Mouse (Mus musculus): ENCODE measurements at regions not wholly inside any gene's neighbourhood (a gene's known extent, or its start where the extent isn't known, plus 50 kb on each side); places are given as distances from the start of the nearest gene placed in this dataset.

DNA sequence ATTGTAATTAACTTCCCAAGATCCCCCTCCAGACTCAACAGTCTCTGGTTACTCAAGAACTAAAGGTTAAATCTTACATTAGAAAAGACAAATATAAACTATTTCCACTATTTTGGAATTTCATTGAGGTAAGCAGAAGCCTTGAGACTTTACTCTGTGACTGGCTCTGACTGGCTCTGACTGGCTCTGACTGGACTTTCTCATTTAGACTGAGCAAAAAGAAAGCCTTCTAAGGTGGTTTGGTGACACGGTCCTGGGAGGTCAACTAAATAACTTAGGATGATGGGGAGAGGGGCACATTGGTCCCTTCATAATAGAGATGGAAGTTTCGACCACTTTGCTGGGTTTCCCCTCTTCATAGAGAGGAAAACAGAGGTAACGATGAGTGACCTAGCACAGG lies 243.3 kb upstream of the Nfe2l3 start:
- peaks cover 6% of the 10 kb centered on the region for H3K4me1 ChIP-seq
- no peaks in the 10 kb centered on the region for H3K36me3 ChIP-seq
- H3K4me3 ChIP-seq, result no peak overlapping the region
- no peak for DNase-seq (ENCODE audit: low spot score)
- WGBS, result 80% methylated on average over 3 of the region's 3 CpGs
- peaks cover 100% of the 10 kb centered on the region for H3K27me3 ChIP-seq (ENCODE audit: low read depth, poor library complexity, severe bottlenecking)
- no peak overlapping the region for H3K27ac ChIP-seq (replicated peaks)
- no peaks in the 10 kb centered on the region for H3K9me3 ChIP-seq (replicated peaks)

DNA sequence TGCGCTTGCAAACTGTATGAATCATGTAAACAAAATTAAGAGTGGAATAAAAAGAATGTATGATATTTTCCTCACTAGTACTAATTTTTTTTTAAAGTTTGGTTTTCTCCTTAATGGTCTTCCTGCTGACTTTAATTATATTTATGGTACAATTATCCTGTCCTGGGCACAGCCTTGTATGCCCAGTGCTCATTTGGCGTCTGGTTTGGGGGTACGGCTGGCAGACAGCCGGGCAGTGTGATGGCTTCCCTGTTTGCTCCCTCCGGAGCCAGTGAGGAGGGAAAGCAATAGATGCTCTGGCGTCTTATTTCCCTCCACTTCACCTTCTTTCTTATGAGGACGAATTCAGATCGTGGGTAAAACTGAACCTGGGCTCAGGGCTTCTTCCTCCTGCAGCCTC lies 239.6 kb upstream of the Nfe2l3 start:
- H3K27me3 ChIP-seq (ENCODE audit: low read depth, poor library complexity, severe bottlenecking), result peaks cover 86% of the 10 kb centered on the region
- no peak overlapping the region for H3K4me3 ChIP-seq
- H3K9me3 ChIP-seq (replicated peaks), result no peaks in the 10 kb centered on the region
- DNase-seq (ENCODE audit: low spot score), result no peak
- peaks cover 6% of the 10 kb centered on the region for H3K4me1 ChIP-seq
- 40% methylated on average over 8 of the region's 8 CpGs for WGBS
- no peaks in the 10 kb centered on the region for H3K36me3 ChIP-seq
- H3K27ac ChIP-seq (replicated peaks), result no peak overlapping the region

DNA sequence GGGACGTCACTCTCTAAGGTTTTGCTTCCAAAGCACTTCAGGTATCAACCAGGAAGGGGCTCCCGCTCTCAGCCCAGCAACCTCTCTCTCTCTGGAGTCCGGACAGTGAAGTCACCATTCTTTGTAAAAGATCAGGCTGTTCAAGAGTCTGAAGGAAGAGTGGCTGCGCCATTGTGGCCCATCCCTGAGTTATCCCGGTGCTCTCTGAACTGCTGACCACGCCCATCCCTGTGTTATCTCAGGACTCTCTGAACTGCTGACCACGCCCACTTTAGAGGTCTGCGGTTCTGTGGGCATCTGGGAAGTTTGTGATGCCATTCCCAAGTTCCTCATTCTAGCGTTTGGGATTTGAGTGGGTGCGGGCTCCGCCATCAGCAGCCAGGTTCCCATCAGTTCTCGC lies 239.1 kb upstream of the Nfe2l3 start:
- Histone ChIP-seq H3K27ac (replicated peaks) (no peak overlapping the region), H3K27me3 (ENCODE audit: low read depth, poor library complexity, severe bottlenecking) (peaks cover 81% of the 10 kb centered on the region), H3K9me3 (replicated peaks) (no peaks in the 10 kb centered on the region), H3K36me3 (no peaks in the 10 kb centered on the region), H3K4me1 (peaks cover 6% of the 10 kb centered on the region), H3K4me3 (peak overlapping the region; percentile 11; the same call in 1 of the 2 replicates)
- DNase-seq (ENCODE audit: low spot score), result no peak
- 15% methylated on average over 12 of the region's 12 CpGs for WGBS

GRCm38 (mm10) chr6:51196391-51196790 lies 236.1 kb upstream of the Nfe2l3 start:
- Histone ChIP-seq H3K4me3 (no peak overlapping the region), H3K36me3 (no peaks in the 10 kb centered on the region), H3K9me3 (replicated peaks) (no peaks in the 10 kb centered on the region), H3K4me1 (peaks cover 6% of the 10 kb centered on the region), H3K27ac (replicated peaks) (no peak overlapping the region), H3K27me3 (ENCODE audit: low read depth, poor library complexity, severe bottlenecking) (peaks cover 63% of the 10 kb centered on the region)
- 84% methylated on average over 2 of the region's 2 CpGs for WGBS
- DNase-seq (ENCODE audit: low spot score), result no peak

- H3K27me3 ChIP-seq (ENCODE audit: low read depth, poor library complexity, severe bottlenecking), result peaks cover 58% of the 10 kb centered on the region
- 85% methylated on average over 16 of the region's 16 CpGs for WGBS
Observed at GRCm38 (mm10) chr6:51197000-51197774, 235.3 kb upstream of the Nfe2l3 start.

GRCm38 (mm10) chr6:51200207-51200606 lies 232.3 kb upstream of the Nfe2l3 start:
- H3K4me3 ChIP-seq, result no peak overlapping the region
- H3K36me3 ChIP-seq, result no peaks in the 10 kb centered on the region
- DNase-seq (ENCODE audit: low spot score), result no peak
- H3K27me3 ChIP-seq (ENCODE audit: low read depth, poor library complexity, severe bottlenecking), result peaks cover 41% of the 10 kb centered on the region
- no peaks in the 10 kb centered on the region for H3K4me1 ChIP-seq
- no peak overlapping the region for H3K27ac ChIP-seq (replicated peaks)
- no peaks in the 10 kb centered on the region for H3K9me3 ChIP-seq (replicated peaks)
- WGBS, result 81% methylated on average over 5 of the region's 5 CpGs

More at GRCm38 (mm10) chr6:51197000-51197774, 235.3 kb upstream of the Nfe2l3 start:
- Histone ChIP-seq H3K4me3 (no peak overlapping the region), H3K9me3 (replicated peaks) (no peaks in the 10 kb centered on the region), H3K27ac (replicated peaks) (no peak overlapping the region), H3K36me3 (no peaks in the 10 kb centered on the region), H3K4me1 (peaks cover 6% of the 10 kb centered on the region)
- DNase-seq (ENCODE audit: low spot score), result no peak

- H3K27me3 ChIP-seq (ENCODE audit: low read depth, poor library complexity, severe bottlenecking), result peaks cover 40% of the 10 kb centered on the region
- H3K9me3 ChIP-seq (replicated peaks), result no peaks in the 10 kb centered on the region
- no peak for DNase-seq (ENCODE audit: low spot score)
- no peaks in the 10 kb centered on the region for H3K4me1 ChIP-seq
- H3K27ac ChIP-seq (replicated peaks), result no peak overlapping the region
- no peaks in the 10 kb centered on the region for H3K36me3 ChIP-seq
- WGBS, result 89% methylated on average over 14 of the region's 14 CpGs
- no peak overlapping the region for H3K4me3 ChIP-seq
Observed at GRCm38 (mm10) chr6:51200837-51201236, 231.6 kb upstream of the Nfe2l3 start.

GRCm38 (mm10) chr6:51204306-51204705 lies 228.2 kb upstream of the Nfe2l3 start:
- WGBS, result 77% methylated on average over 3 of the region's 3 CpGs
- Histone ChIP-seq H3K27ac (replicated peaks) (no peak overlapping the region), H3K4me3 (no peak overlapping the region), H3K36me3 (no peaks in the 10 kb centered on the region), H3K4me1 (peaks cover 21% of the 10 kb centered on the region), H3K9me3 (replicated peaks) (no peaks in the 10 kb centered on the region), H3K27me3 (ENCODE audit: low read depth, poor library complexity, severe bottlenecking) (peaks cover 57% of the 10 kb centered on the region)
- no peak for DNase-seq (ENCODE audit: low spot score)

DNA sequence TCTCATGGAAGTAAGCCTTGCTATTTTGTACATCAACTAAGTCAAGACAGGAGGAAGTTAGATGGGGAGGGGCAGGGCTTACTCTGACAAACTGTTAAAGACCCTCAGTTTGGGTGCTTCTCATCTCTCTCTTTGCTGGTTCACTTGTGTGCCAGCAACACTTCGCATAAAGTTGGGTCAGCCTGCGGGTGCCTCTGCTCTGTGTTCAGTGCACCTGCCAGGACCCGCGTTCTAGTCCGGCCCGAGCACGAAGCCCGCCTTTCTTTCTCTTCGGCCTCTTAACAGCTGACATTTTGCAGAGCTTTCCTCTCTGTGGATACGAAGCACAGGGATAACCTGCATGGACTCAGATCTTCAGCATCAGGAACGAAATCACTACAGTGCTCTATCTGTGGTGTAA lies 227.1 kb upstream of the Nfe2l3 start:
- H3K4me3 ChIP-seq, result no peak overlapping the region
- H3K9me3 ChIP-seq (replicated peaks), result no peaks in the 10 kb centered on the region
- DNase-seq (ENCODE audit: low spot score), result no peak
- H3K27ac ChIP-seq (replicated peaks), result no peak overlapping the region
- no peaks in the 10 kb centered on the region for H3K36me3 ChIP-seq
- WGBS, result 87% methylated on average over 11 of the region's 11 CpGs
- peaks cover 52% of the 10 kb centered on the region for H3K27me3 ChIP-seq (ENCODE audit: low read depth, poor library complexity, severe bottlenecking)
- H3K4me1 ChIP-seq, result peaks cover 28% of the 10 kb centered on the region

DNA sequence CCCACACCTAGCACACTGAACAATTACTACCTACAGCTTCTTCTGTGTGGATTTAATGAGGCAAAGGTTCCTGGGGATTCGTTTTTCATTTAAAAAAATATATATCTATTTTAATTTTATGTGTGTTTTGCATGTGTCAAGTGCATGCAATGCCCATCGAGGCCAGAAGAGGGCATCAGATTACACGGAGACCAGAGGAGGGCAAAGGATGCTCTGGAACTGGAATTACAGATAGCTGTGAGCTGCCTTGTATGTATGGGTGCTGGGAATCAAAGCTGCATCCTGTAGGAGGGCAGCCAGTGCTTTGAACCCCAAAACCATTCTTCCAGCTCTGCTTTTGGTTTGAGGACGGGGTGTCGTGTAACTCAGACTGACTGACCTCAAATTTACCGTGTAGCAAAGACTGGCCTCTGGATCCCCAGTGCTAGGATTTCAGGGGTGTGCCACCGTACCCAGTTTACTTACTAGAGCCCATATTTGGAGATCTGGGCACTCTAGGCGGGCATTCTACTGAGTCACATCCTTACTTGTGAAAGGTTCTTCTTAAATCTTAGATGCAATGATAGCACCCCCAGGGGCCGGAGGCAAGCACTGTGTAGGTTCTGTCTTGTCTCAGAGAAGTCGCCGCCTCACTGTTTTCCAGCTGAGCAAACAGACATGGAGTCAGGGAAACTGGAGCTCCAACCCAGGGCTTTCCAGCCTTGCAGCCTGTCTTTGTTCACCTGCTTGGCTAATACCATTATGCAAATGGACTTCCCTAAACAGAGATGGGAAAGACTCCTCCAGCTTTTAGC lies 225.6 kb upstream of the Nfe2l3 start:
- Histone ChIP-seq H3K27me3 (ENCODE audit: low read depth, poor library complexity, severe bottlenecking) (peaks cover 43% of the 10 kb centered on the region), H3K9me3 (replicated peaks) (no peaks in the 10 kb centered on the region), H3K36me3 (no peaks in the 10 kb centered on the region), H3K4me3 (peak overlapping the region; percentile 50), H3K4me1 (peaks cover 28% of the 10 kb centered on the region), H3K27ac (replicated peaks) (peak overlapping the region; percentile 76)
- WGBS, result 7% methylated on average over 11 of the region's 11 CpGs
- peak; percentile 72 for DNase-seq (ENCODE audit: low spot score)

GRCm38 (mm10) chr6:51207587-51208361 lies 224.7 kb upstream of the Nfe2l3 start:
- H3K36me3 ChIP-seq, result no peaks in the 10 kb centered on the region
- peak; percentile 53 for DNase-seq (ENCODE audit: low spot score)
- peak overlapping the region; percentile 76 for H3K27ac ChIP-seq (replicated peaks)
- peak overlapping the region; percentile 50 for H3K4me3 ChIP-seq
- WGBS, result 2% methylated on average over 21 of the region's 21 CpGs
- H3K27me3 ChIP-seq (ENCODE audit: low read depth, poor library complexity, severe bottlenecking), result peaks cover 36% of the 10 kb centered on the region
- no peaks in the 10 kb centered on the region for H3K9me3 ChIP-seq (replicated peaks)
- peaks cover 28% of the 10 kb centered on the region for H3K4me1 ChIP-seq

GRCm38 (mm10) chr6:51208660-51209396 lies 223.6 kb upstream of the Nfe2l3 start:
- H3K4me1 ChIP-seq, result peaks cover 28% of the 10 kb centered on the region
- no peaks in the 10 kb centered on the region for H3K9me3 ChIP-seq (replicated peaks)
- WGBS, result 3% methylated on average over 6 of the region's 6 CpGs
- peaks cover 34% of the 10 kb centered on the region for H3K27me3 ChIP-seq (ENCODE audit: low read depth, poor library complexity, severe bottlenecking)
- H3K4me3 ChIP-seq, result no peak overlapping the region
- peak; percentile 71 for DNase-seq (ENCODE audit: low spot score)
- H3K27ac ChIP-seq (replicated peaks), result peak overlapping the region; percentile 73
- H3K36me3 ChIP-seq, result no peaks in the 10 kb centered on the region

Data from midbrain, embryonic 10.5 days (tissue).